Comparison of ENCODE assay signal across 8 mouse cellular contexts in the genomic region with DNA sequence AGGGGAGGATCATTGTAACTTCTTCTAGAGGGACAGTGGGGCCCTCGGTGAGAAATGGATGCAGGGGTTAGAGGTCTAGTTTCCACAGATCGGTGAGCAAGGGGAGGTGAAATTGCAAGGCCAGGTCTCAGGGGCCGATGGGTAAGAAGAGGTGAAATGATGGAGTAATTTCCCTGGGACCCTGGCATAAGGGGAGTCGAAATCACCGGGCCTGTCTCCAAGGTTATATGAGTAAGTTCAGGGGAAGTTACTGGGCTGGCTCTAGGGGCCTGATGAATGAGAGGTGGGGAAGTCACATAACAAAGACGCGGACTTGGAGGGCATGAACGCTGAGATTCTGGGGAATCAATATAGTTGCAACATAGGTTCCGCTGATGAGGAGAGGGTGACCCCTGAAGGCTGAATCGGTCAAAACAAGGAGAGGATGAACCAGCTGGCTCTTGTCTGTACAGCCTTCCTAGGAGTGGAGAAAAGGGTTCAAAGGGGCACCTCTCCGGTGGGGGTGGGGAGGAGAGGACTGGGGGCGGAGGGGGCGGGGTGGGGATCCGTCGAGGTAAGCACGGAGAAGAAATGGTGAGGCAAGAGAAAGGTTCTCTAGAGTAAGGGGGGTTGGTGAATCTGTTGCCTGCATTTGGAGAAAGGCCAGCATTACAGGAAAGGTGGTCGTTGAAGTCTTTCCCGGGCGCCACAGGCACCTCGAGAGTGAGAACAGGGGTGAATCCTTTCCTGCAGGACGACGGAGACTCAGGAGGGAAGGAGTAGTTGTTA. TPM values are rescaled to one million over a fixed set of nuclear protein-coding genes. Genes with fewer than 3 reads are reported as not detected.
A peak's percentile ranks its signal among the peaks of the same experiment; 100 is the strongest.
DNase-seq lines count a peak whose midpoint lies in the region; ATAC-seq and TF ChIP-seq lines count a peak whose summit lies in the region.

No protein-coding gene starts in this region.

- peak; percentile 18 for TF ChIP-seq CTCF in ES-Bruce4 (IDR thresholded peaks at IDR 0.05; ENCODE audit: low read depth, low read length)

- peak overlapping the region; percentile 84 for H3K9ac ChIP-seq in ES-Bruce4 (ENCODE audit: low read depth, poor library complexity, severe bottlenecking)

- H3K4me3 ChIP-seq in ES-Bruce4 (ENCODE audit: low read depth, low read length) = peak overlapping the region; percentile 96

- peaks cover 4% of the 10 kb centered on the region for H3K36me3 ChIP-seq in ES-Bruce4 (ENCODE audit: control insufficient read depth, insufficient read depth, low read length, poor library complexity, severe bottlenecking)
- no peaks in the 10 kb centered on the region for H3K36me3 ChIP-seq in splenic B cell, adult 2 months (ENCODE audit: control insufficient read depth, insufficient read depth, low read length, poor library complexity, severe bottlenecking)

- H3K27ac ChIP-seq in ES-Bruce4 (ENCODE audit: insufficient read depth, low read length) = peak overlapping the region; percentile 77

- H3K4me1 ChIP-seq in ES-Bruce4 (ENCODE audit: control insufficient read depth, insufficient read depth, low read length) = no peaks in the 10 kb centered on the region

- peak; percentile 22; the same call in 1 of the 2 replicates for ATAC-seq in megakaryocyte-erythroid progenitor cell, adult 5-6 weeks (replicated peaks; ENCODE audit: low FRiP score, low TSS enrichment, poor library complexity, severe bottlenecking)

- TF ChIP-seq POLR2A in ES-Bruce4 (IDR thresholded peaks at IDR 0.05; ENCODE audit: insufficient read depth, low read length) = no peak

- no peaks in the 10 kb centered on the region for H3K9me3 ChIP-seq in ES-Bruce4 (replicated peaks; ENCODE audit: control insufficient read depth, insufficient read depth, low read length, poor library complexity, severe bottlenecking)

- intact Hi-C loops in heart, postnatal 10 days (cut with DNase I) = loop anchor here (2.0 to 5.0 kb wide), 2 partner anchors 22 to 150 kb away; a partner anchor contains a TSS

- peak; percentile 29 to 32 for DNase-seq in adrenal gland, adult 18-20 months (ENCODE audit: low spot score in 2 of 2)
- peak; percentile 69 for DNase-seq in embryo, embryonic 9.5 days (ENCODE audit: extremely low spot score)
- DNase-seq in heart, postnatal 10 days = peak; percentile 51 to 52
- peak; percentile 67 to 77 for DNase-seq in kidney, postnatal 4 days
- DNase-seq in splenic B cell, adult 2 months (ENCODE audit: low read depth, low spot score) = peak; percentile 67
- no peak for DNase-seq in urinary bladder, postnatal 25 days (ENCODE audit: low spot score)

- TF ChIP-seq EP300 in ES-Bruce4 (IDR thresholded peaks at IDR 0.05; ENCODE audit: insufficient read depth, low read depth, low read length) = no peak

- H3K27me3 ChIP-seq in ES-Bruce4 (ENCODE audit: control insufficient read depth, insufficient read depth, low read length, poor library complexity, severe bottlenecking) = no peaks in the 10 kb centered on the region
- no peaks in the 10 kb centered on the region for H3K27me3 ChIP-seq in splenic B cell, adult 2 months (ENCODE audit: control insufficient read depth, insufficient read depth, low read length, poor library complexity, severe bottlenecking)

RNA-seq across cellular contexts. Expression of a gene that starts 1.0 kb away (rescaled TPM):
- polyA plus RNA-seq in ES-Bruce4 (2011; ENCODE audit: insufficient read depth, insufficient read length, low read depth, missing spikeins) = 11.7 and 14.4 TPM in 2 replicates
- total RNA-seq in adrenal gland, adult 18-20 months (2021) = 10 to 100 TPM; 28.3 to 29.9 TPM
- total RNA-seq in heart, postnatal 10 days (2021) = 10 to 100 TPM; 23.5 to 24.8 TPM
- 11.5 and 12.5 TPM in 2 replicates for total RNA-seq in megakaryocyte-erythroid progenitor cell, adult 5-6 weeks (2014; fragmentation: Nextera tagmentation)
- 11.2 and 12.5 TPM in 2 replicates for total RNA-seq in megakaryocyte-erythroid progenitor cell, adult 5-6 weeks (2017)

RNA-seq across cellular contexts. Expression of a gene that starts 22.2 kb away (rescaled TPM):
- 406 and 433 TPM in 2 replicates for polyA plus RNA-seq in ES-Bruce4 (2011; ENCODE audit: insufficient read depth, insufficient read length, low read depth, missing spikeins)
- total RNA-seq in adrenal gland, adult 18-20 months (2021) = 100 to 1,000 TPM; 565 to 864 TPM
- total RNA-seq in heart, postnatal 10 days (2021) = 1,000 to 10,000 TPM; 1,784 to 1,838 TPM
- 1,038 and 1,202 TPM in 2 replicates for total RNA-seq in megakaryocyte-erythroid progenitor cell, adult 5-6 weeks (2014; fragmentation: Nextera tagmentation)
- 483 and 550 TPM in 2 replicates for total RNA-seq in megakaryocyte-erythroid progenitor cell, adult 5-6 weeks (2017)

RNA-seq across cellular contexts. Expression of a gene that starts 22.4 kb away (rescaled TPM):
- polyA plus RNA-seq in ES-Bruce4 (2011; ENCODE audit: insufficient read depth, insufficient read length, low read depth, missing spikeins) = 38.3 and 42.7 TPM in 2 replicates
- total RNA-seq in adrenal gland, adult 18-20 months (2021) = 10 to 100 TPM; 73.7 to 81.7 TPM
- 10 to 100 TPM; 33.2 to 39.7 TPM for total RNA-seq in heart, postnatal 10 days (2021)
- total RNA-seq in megakaryocyte-erythroid progenitor cell, adult 5-6 weeks (2014; fragmentation: Nextera tagmentation) = 29.8 and 30.8 TPM in 2 replicates
- total RNA-seq in megakaryocyte-erythroid progenitor cell, adult 5-6 weeks (2017) = 16.4 and 20.6 TPM in 2 replicates

RNA-seq across cellular contexts. Expression of a gene that starts 35.0 kb away (rescaled TPM):
- polyA plus RNA-seq in ES-Bruce4 (2011; ENCODE audit: insufficient read depth, insufficient read length, low read depth, missing spikeins) = 1.9 and 2.7 TPM in 2 replicates
- 1 to 10 TPM; 4.0 to 4.5 TPM for total RNA-seq in adrenal gland, adult 18-20 months (2021)
- under 1 TPM; 0.60 to 0.94 TPM for total RNA-seq in heart, postnatal 10 days (2021)
- 1.4 and 5.0 TPM in 2 replicates for total RNA-seq in megakaryocyte-erythroid progenitor cell, adult 5-6 weeks (2014; fragmentation: Nextera tagmentation)
- total RNA-seq in megakaryocyte-erythroid progenitor cell, adult 5-6 weeks (2017) = 0.85 and 2.3 TPM in 2 replicates
